Comparison of ENCODE assay signal across 16 mouse cellular contexts in the genomic region with DNA sequence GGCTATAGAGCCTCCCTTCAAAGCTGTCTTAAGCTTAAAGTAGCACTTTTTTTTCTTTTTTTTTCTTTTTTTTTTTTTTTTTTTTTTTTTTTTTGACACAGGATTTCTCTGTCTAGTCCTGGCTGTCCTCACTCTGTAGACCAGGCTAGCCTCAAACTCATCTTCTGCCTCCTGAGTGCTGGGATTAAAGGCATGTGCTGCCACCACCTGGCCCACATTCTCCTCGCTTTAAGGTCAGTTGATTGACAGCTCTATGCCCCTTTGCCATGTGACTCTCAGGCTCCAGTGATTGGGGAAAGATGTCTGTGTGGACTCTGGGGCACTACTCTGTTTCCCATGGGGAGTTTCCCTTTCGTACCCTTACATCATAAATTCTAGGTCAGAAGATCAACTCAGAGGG. TPM values are rescaled to one million over a fixed set of nuclear protein-coding genes. Genes with fewer than 3 reads are reported as not detected.
A peak's percentile ranks its signal among the peaks of the same experiment; 100 is the strongest.
DNase-seq lines count a peak whose midpoint lies in the region; ATAC-seq and TF ChIP-seq lines count a peak whose summit lies in the region.
"Had no signal": no experiment of that assay in that cellular context is flagged by ENCODE, and none has a peak within 500 bp of the region (broad histone marks: within the 10 kb centered on the region; RNA-seq: fewer than 3 reads in every experiment).

No protein-coding gene starts in this region.

- no peak for DNase-seq in kidney, postnatal 0 days (ENCODE audit: low spot score)
- DNase-seq in thymus, adult 2 months, result peak; percentile 4
- DNase-seq in thymus, postnatal 4 days, result no peak
- peak; percentile 31 for DNase-seq in R1 (ENCODE audit: low read depth, low spot score)
- DNase-seq in neural tube, embryonic 10.5 days (ENCODE audit: extremely low spot score, low spot score), result no peak
- no peak for DNase-seq in midbrain, embryonic 11.5 days (ENCODE audit: low spot score, missing footprints)
- DNase-seq: adrenal gland, postnatal 14 days; cerebellum, adult 11-12 months; gastrocnemius, postnatal 14 days; right cerebral cortex, postnatal 25 days had no signal

- H3K9me3 ChIP-seq in kidney, postnatal 0 days (replicated peaks; ENCODE audit: low read length), result no peaks in the 10 kb centered on the region
- no peaks in the 10 kb centered on the region for H3K9me3 ChIP-seq in kidney, embryonic 15.5 days (replicated peaks)
- H3K9me3 ChIP-seq in midbrain, embryonic 11.5 days (ENCODE audit: control insufficient read depth, low read length), result no peaks in the 10 kb centered on the region
- H3K9me3 ChIP-seq: embryonic facial prominence, embryonic 13.5 days; forebrain, embryonic 12.5 days; heart, embryonic 13.5 days; hindbrain, embryonic 15.5 days had no signal

- peak; percentile 45 for TF ChIP-seq CTCF in kidney, postnatal 0 days (IDR thresholded peaks at IDR 0.05; ENCODE audit: low read depth)
- no peak for TF ChIP-seq CTCF in thymus, adult 2 months (IDR thresholded peaks at IDR 0.05; ENCODE audit: borderline replicate concordance, control insufficient read depth, extremely low read depth, insufficient read depth, low read length, poor library complexity)

- no peak overlapping the region for H3K4me2 ChIP-seq in kidney, postnatal 0 days (ENCODE audit: low read length)
- no peak overlapping the region for H3K4me2 ChIP-seq in kidney, embryonic 15.5 days
- H3K4me2 ChIP-seq in midbrain, embryonic 11.5 days, result no peak overlapping the region
- H3K4me2 ChIP-seq: embryonic facial prominence, embryonic 13.5 days; forebrain, embryonic 12.5 days; heart, embryonic 13.5 days; hindbrain, embryonic 15.5 days had no signal

- H3K27ac ChIP-seq in kidney, postnatal 0 days, result no peak overlapping the region
- H3K27ac ChIP-seq in kidney, embryonic 15.5 days, result no peak overlapping the region
- H3K27ac ChIP-seq in thymus, adult 2 months (ENCODE audit: control insufficient read depth, insufficient read depth, low read length), result no peak overlapping the region
- H3K27ac ChIP-seq in midbrain, embryonic 11.5 days (ENCODE audit: low read depth, low read length), result no peak overlapping the region
- H3K27ac ChIP-seq: embryonic facial prominence, embryonic 13.5 days; forebrain, embryonic 12.5 days; heart, embryonic 13.5 days; hindbrain, embryonic 15.5 days had no signal

- H3K36me3 ChIP-seq in kidney, postnatal 0 days (ENCODE audit: insufficient read depth, low read length), result no peaks in the 10 kb centered on the region
- no peaks in the 10 kb centered on the region for H3K36me3 ChIP-seq in kidney, embryonic 15.5 days
- no peaks in the 10 kb centered on the region for H3K36me3 ChIP-seq in thymus, adult 2 months (ENCODE audit: control insufficient read depth, insufficient read depth, low read length)
- H3K36me3 ChIP-seq in midbrain, embryonic 11.5 days (ENCODE audit: control insufficient read depth, insufficient read depth, low read length), result no peaks in the 10 kb centered on the region
- H3K36me3 ChIP-seq: embryonic facial prominence, embryonic 13.5 days; forebrain, embryonic 12.5 days; heart, embryonic 13.5 days; hindbrain, embryonic 15.5 days had no signal

- TF ChIP-seq POLR2A in thymus, adult 2 months (IDR thresholded peaks at IDR 0.05; ENCODE audit: control insufficient read depth, extremely low read depth, insufficient read depth, low read length, poor library complexity), result no peak

- no peaks in the 10 kb centered on the region for H3K4me1 ChIP-seq in kidney, postnatal 0 days (replicated peaks; ENCODE audit: insufficient read depth, low read length)
- no peaks in the 10 kb centered on the region for H3K4me1 ChIP-seq in kidney, embryonic 15.5 days
- H3K4me1 ChIP-seq in thymus, adult 2 months (replicated peaks; ENCODE audit: control insufficient read depth, insufficient read depth, low read length), result no peaks in the 10 kb centered on the region
- H3K4me1 ChIP-seq in midbrain, embryonic 11.5 days (ENCODE audit: control insufficient read depth, insufficient read depth, low read length), result no peaks in the 10 kb centered on the region
- H3K4me1 ChIP-seq: embryonic facial prominence, embryonic 13.5 days; forebrain, embryonic 12.5 days; hindbrain, embryonic 15.5 days had no signal

- ATAC-seq in kidney, postnatal 0 days (replicated peaks; ENCODE audit: low FRiP score, low read depth), result peak; percentile 71
- no peak for ATAC-seq in kidney, embryonic 15.5 days (replicated peaks; ENCODE audit: low FRiP score)
- ATAC-seq in midbrain, embryonic 11.5 days (ENCODE audit: low FRiP score), result no peak
- ATAC-seq: midbrain, embryonic 16.5 days had no signal

- H3K27me3 ChIP-seq in kidney, postnatal 0 days (ENCODE audit: insufficient read depth, low read length), result no peaks in the 10 kb centered on the region
- no peaks in the 10 kb centered on the region for H3K27me3 ChIP-seq in kidney, embryonic 15.5 days
- no peaks in the 10 kb centered on the region for H3K27me3 ChIP-seq in thymus, adult 2 months (ENCODE audit: control insufficient read depth, insufficient read depth, low read length)
- H3K27me3 ChIP-seq in midbrain, embryonic 11.5 days (ENCODE audit: control insufficient read depth, insufficient read depth, low read length), result no peaks in the 10 kb centered on the region
- H3K27me3 ChIP-seq: embryonic facial prominence, embryonic 13.5 days; forebrain, embryonic 12.5 days; hindbrain, embryonic 15.5 days had no signal

- 46% methylated on average over 2 of the region's 2 CpGs for WGBS in kidney, postnatal 0 days
- 55% methylated on average over 2 of the region's 2 CpGs for WGBS in kidney, embryonic 15.5 days
- 73% methylated on average over 2 of the region's 2 CpGs for WGBS in thymus, adult 2 months
- 52% methylated on average over 2 of the region's 2 CpGs for WGBS in midbrain, embryonic 11.5 days

- no peak overlapping the region for H3K9ac ChIP-seq in kidney, postnatal 0 days (ENCODE audit: low read depth, low read length)
- H3K9ac ChIP-seq in kidney, embryonic 15.5 days, result no peak overlapping the region
- no peak overlapping the region for H3K9ac ChIP-seq in midbrain, embryonic 11.5 days (ENCODE audit: low read length)
- H3K9ac ChIP-seq: embryonic facial prominence, embryonic 13.5 days; forebrain, embryonic 12.5 days; heart, embryonic 13.5 days; hindbrain, embryonic 15.5 days had no signal

- H3K4me3 ChIP-seq in kidney, postnatal 0 days (replicated peaks; ENCODE audit: low read depth, low read length), result no peak overlapping the region
- no peak overlapping the region for H3K4me3 ChIP-seq in kidney, embryonic 15.5 days (replicated peaks)
- no peak overlapping the region for H3K4me3 ChIP-seq in thymus, adult 2 months (ENCODE audit: control insufficient read depth, insufficient read depth, low read length)
- no peak overlapping the region for H3K4me3 ChIP-seq in midbrain, embryonic 11.5 days (ENCODE audit: low read depth, low read length)
- H3K4me3 ChIP-seq: embryonic facial prominence, embryonic 13.5 days; forebrain, embryonic 12.5 days; heart, embryonic 13.5 days; hindbrain, embryonic 15.5 days had no signal

RNA-seq across cellular contexts. Expression of a gene that starts 23.6 kb away (rescaled TPM):
- polyA plus RNA-seq in kidney, postnatal 0 days (2015; fragmentation: Nextera tagmentation; extraction: Ambion mirVana), result 122 and 124 TPM in 2 replicates
- polyA plus RNA-seq in kidney, embryonic 15.5 days (2015; fragmentation: Nextera tagmentation; extraction: Ambion mirVana), result 26.2 and 28.5 TPM in 2 replicates
- polyA plus RNA-seq in thymus, adult 2 months (2012; rRNA removed), result 18.4 and 19.4 TPM in 2 replicates
- 28.8 and 30.5 TPM in 2 replicates for polyA plus RNA-seq in midbrain, embryonic 11.5 days (2014; fragmentation: Nextera tagmentation; extraction: Ambion mirVana)

Comparison
In these comparisons a context has a peak if more than half of its experiments do, and no peak if none do; other contexts are left out.
1. DNase-seq: peak in thymus, adult 2 months (single experiment) and R1 (single experiment); none in kidney, postnatal 0 days (single experiment), thymus, postnatal 4 days (single experiment), neural tube, embryonic 10.5 days (single experiment) and midbrain, embryonic 11.5 days (single experiment).